Mouse (Mus musculus) heart, adult 9 months (tissue): ENCODE data around the gene BC003965.

ENCODE experiments used
- DNase-seq, 2 experiments: peaks; one replicate each; pipeline ENCODE4 v3.0.0; 2022; ENCODE audit warnings: low spot score in 2 of 2

Gene BC003965

DNA sequence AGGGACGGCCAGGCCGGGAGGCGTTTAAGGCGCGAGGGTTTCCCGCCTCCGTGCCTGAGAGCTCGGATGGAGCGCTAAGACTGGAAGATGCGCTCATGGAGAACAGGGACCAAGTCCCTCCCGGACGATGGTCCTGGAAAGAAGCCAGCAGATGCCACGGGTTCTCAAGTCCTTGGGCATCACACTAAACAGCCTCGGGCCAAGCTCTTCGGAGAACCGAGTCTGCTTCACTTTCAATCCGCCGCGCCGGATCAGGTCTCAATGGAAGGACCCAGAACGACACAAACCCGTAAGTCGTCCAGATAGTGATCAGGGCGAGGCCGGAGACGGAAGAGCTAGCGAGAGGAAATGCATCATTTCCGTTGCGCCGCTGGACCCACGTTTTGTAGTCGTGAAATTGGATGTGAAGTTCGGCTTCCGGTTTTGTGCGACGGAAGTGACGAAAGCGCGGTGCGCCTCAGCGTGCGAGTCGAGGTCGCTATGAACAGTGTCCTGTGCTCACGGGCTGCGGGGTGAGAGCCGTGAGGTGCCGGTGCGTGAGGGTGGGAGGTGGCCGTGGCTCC is at the start of gene BC003965:
Gene BC003965, plus strand, starts transcription at position 426 of the 563 bp plus-strand sequence.
- DNase-seq, result peak; percentile 92 to 97

DNA sequence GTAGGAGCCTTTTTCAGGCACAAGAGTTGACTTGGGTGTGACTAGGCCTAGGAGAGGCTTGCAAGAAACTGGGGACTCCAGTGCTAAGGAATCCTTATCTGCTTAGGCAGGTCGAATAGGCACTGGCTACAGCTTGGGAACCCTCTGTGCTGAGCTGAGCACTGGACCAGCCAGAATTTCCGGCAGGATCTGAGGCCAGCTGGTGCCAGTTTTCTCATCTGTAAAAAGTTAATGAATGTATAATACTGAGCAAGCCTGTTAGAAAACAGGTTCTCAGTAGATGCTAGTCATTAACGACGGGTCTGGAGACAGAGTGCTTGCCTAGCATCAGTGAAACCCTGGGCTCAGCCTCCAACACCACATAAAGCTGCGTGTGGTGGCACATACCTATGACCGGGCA is 48.7 kb upstream of the BC003965 start:
- DNase-seq, result no peak

DNA sequence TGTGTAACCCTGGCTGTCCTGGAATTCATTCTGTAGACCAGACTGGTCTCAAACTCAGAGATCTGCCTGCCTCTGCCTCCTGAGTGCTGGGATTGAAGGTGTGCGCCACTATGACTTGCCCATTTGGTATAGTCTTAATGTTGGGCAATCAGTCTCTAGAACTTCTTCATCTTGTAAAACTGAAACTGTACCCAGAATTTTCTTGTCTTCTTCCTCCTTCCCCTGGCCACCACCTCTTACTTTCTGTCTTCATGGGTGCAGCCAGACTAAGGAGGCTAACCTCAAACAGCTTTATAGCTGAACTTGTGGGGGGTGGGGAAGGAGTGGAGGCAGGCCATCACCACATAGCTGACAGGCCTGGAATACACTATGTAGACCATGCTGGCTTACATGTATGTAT is 45.6 kb upstream of the BC003965 start:
- DNase-seq, result no peak

DNA sequence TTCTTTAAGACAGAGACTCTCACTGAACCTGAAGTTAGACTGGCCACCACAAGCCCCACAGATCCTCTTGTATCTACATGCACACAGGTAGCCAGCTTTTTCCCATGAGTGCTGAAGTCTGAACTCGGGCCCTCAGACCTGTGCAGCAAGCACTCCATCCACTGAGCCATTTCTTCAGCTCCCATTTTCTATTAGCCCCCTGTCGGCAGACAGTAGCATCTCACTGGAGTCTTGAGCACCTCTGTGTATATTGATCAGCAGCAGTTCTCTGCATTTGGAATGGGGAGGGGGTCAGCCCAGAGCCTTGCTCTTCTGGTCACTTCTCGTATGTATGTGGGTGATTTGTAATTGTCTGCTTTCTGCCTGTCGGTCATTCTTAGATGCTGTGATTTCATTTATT is 44.4 kb upstream of the BC003965 start:
- DNase-seq, result no peak

DNA sequence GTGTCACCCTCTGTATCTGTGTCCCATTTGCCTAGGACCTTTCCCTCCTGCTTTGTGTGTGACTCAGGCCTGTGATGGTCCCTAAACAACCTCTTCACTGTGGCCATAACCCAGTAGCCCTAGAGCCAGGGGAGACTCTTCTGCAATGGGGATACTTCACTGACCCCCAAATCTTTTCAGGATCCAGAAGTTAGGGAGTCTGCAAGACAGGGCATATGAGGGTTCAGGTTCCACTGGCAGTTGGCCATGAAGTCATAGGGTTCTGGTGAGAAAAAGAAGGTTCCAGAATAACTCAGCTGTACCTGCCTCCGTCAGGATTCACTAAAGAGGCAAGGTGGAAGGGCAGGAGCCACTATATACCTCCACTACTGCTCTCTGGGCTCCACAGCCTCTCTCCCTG is 22.2 kb upstream of the BC003965 start, which contains the start of gene Ccdc154:
Gene Ccdc154, plus strand, starts transcription at position 301 of the 400 bp plus-strand sequence.
- no peak for DNase-seq

DNA sequence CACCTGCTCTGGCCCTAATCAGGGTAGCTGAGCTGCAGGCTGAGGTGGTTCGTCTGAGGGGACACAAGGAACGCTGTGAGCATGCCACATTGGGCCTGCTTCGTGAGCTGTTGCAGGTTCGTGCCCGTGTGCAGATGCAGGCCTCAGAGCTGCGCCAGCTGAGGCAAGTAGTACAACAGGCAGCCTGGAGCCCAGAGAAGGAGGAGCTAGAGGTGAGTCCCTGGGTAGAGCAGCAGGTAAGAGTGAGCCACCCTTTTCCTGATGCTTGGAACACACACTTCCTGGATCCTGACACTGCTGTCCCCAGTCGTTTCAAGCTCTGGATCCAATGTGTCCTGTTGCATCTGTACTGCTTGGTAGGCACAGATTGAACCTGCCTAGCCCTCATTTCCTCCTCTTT is 21.0 kb upstream of the BC003965 start:
- DNase-seq, result no peak

DNA sequence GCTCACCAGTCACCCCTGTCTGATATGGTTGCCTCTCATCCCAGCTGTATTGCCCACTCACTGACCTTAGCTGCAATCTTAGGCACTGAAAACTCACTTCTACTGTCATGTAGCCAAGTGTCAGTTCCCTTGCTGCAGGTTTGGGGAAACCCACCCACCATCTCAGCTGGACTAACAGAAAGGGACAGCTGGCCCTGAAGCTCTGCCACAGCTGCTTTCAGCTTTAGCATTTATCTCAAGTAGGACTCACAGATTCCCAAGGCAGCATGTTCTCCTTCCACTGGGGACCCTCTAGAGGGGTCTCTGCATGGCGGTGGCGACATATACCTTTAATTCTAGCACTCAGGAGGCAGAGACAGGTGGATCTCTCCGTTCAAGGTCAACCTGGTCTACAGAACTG is 19.6 kb upstream of the BC003965 start:
- no peak for DNase-seq

DNA sequence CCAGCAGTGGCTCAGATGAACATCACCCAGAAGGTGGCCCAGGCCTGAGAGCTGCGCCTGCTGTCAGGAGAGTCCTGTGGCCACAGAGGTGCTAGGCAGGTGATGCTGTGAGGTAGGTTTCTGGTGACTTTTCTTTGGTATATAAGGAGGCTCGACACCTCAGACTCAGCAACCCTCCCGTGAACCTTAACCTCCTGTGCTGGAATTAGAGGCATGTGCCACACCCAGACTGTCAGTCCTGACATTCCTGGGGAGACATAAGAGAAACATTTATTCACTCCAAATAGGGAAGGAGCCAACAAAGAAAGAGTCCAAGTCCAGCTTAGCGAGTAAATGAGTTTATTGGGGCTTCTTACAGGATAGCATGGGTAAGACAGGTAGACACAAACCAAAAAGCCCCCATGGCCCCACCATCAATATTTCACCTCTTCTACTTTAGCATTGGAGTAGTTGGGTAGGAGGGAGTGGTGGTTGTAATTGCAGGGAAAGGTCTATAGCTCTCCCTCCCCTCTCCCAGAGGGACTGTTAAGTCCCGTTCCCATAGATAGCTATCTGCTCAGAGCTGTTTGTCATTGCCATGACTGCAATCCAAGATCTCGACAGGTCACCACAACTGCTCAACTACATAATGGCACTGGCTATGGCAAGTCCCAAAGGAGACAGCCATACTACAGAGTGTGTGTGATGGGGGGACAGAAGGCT is 18.2 kb upstream of the BC003965 start:
- DNase-seq, result no peak

DNA sequence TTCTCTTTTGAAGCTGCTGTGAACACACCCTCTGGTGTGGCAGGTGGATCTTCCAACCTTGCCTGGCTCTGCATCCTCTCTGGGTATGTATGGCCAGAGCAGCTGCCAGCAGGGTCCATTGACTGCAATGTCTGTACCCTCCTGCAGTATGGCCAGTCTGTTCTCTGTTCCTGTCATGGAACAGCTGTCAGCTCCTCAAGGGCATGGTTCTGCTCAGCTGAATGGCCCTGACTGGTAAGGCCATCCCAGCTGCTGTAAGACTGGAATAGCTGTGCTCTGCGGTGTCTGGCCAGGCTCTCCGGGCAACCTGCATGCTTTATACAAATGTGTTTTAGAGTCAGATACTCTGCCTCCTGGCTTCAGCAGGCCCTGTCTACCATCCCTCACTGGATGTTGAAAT is 14.6 kb upstream of the BC003965 start:
- no peak for DNase-seq

DNA sequence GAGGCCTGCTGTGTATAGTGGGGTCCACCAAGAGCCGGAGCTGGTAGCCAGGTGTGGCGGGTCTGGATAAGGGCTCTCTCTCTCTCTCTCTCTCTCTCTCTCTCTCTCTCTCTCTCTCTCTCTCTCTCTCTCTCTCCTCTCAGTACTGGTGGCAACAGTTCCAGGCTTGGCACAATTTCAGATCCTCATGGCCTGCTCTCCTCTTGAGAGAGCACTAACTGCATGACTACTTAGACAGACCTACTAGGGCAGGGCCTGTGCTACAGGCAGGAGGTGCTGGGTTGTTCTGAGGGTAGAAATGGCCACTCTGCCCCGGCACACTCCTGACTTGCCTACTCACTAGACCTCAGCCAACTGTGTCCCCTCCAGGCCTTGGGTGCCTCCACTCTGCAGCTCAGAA is 11.8 kb upstream of the BC003965 start:
- no peak for DNase-seq

DNA sequence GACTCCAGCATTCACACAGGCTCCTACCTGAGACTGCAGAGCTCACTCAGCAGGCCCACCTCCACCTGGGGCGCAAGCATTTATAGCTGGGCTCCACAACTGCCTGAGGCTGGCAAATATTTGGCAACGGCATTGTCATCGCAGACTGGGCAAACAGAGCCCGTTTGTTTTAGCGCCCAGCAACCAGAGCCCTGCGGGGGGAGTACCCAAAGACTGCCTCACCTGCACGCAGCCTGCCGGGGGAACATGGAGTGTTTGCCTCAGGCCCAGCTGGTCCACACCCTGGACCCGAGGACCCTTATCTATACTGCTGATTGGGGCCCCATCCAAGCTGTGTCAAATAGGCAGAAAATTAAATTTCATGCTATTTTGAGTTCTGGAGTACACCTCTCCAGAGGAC is 8.9 kb upstream of the BC003965 start, which contains the start of gene Gm38655:
Gene Gm38655, minus strand, starts transcription at position 61 of the 400 bp plus-strand sequence.
- DNase-seq, result no peak

DNA sequence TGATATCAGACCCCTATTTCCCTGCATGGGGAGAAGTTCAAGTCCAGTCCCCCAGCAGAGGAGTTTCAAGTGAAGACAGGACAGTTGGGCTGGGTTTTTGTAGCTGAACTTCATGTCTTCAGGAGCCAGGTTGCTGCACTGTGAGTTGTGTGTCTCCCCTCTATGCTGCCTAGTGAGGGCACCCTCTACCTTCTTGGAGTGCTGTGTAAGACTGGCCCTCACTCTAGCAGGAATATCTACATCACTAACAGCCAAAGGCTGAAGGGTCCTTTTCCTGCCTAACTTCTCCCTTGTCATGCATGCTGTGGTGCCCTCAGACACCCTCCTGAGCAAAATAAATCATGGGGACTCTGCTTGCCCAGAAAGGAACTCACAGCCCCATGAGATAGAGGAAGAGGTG is 1.1 kb upstream of the BC003965 start:
- no peak for DNase-seq

DNA sequence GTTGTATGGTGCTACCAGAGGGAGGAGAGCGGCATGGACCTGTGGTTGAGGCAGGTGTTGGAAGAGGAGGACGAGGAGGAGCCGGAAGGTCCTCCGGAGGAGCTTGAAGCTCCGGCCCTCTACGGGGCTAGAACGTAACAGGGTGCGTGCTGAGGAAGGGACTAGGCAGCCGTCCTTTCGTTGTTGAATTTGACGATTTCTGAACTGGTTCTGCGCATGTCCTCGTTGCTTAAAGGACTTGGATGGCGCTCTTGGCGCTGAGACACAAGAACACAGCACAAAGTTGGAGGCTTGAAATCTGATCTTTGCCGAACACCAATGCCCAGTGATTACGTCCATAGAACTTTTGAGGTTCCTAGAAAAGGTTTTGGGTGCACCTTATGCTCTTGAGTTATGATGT is 607 bp downstream of the BC003965 start:
- no peak for DNase-seq

DNA sequence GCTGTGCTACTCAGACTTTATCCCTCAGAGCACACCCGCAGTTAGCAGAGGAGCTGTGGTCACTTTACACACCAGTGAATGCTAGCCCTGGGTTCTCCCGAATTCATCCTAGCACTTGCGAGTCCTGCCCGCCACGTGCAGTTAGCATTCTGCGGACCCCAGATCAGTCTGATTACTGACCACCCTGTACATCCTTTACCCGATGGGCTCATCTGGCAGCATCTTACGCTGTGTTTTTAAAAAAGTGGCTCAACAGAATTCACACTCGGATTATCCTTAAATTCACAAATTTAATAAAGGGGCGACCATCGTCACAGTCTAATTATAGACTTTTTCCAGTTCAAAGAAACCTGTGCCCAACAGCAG is 3.4 kb downstream of the BC003965 start:
- no peak for DNase-seq

DNA sequence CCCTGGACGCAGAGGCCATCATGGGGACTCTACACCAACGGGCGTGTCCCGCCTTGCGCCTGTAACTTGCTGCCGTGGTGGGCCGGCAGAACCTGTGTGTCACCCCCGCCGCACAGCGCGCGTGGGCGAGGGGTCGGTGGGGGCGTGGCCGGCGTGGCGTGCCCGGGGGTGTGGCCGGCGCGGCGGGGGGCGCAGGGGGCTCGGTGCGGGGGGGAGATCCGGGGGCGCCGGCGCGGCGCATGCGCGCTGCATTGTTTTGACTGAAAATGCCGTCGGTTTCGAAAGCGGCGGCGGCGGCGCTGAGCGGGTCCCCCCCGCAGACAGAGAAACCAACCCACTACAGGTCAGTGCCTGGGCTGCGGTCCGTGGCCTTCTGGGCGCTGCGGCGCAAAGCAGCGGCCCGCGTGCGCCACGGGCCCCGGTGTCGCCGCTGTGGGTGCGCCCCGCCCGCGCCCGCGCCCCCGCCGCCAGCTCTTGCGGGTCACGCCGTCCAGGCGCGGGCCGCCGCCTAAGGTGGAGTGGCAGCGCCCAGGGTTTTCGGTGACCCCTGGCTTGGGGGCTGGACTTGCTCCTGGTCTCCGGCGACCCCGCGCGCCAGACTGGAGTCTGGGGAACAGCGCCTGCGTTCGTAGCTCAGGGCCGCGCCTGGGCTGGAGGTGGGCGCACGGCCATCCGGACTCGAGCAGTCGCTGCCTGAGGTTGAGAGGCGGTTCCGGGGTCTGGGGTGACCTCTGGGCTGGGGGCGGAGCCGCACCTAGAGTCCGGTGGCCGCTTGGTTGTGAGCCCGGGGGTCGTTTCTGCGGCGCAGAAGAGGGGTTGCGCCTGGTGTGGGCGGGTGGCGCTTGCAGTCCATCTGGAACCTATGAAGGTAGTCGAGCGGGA is 4.0 kb downstream of the BC003965 start, which contains the start of gene Unkl:
Gene Unkl, plus strand, starts transcription at position 248 of the 882 bp plus-strand sequence.
- DNase-seq, result peak; percentile 65 to 74

DNA sequence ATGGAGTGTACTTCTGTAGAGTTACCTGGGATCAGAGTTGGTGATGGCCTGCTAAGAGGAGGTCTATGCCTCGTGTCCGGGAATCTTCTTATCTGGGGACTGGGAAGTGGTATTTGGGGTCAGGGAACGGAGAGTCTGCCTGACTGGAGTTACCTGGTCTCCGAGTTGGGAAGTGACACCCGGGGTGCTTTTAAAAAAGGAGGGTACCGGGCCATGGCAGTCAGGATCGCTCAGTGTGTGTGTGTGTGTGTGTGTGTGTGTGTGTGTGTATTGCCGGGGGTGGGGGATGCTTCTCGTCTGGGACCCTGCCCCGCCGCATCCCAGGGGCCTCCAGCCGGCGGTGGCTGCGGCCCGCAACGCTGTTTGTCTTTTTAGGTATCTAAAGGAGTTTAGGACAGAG is 4.7 kb downstream of the BC003965 start:
- DNase-seq, result no peak

DNA sequence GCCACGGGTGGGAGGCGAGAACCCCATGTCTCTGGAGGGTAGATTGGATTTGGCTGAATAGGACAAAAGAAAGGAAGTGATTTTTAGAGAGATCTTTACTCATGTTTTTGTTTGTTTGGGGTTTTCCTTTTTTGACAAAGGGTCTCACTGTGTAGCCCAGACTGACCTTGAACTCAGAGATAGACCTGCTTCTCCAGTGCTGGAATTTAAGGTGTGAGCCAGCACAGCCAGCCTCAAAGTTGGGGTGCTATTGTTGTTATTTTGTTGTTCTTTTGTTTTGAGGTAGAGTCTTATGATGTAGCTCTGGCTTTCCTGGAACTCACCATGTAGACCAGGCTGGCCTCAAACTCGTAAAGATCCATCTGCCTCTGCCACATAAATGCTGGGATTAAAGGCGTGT is 18.0 kb downstream of the BC003965 start:
- no peak for DNase-seq

DNA sequence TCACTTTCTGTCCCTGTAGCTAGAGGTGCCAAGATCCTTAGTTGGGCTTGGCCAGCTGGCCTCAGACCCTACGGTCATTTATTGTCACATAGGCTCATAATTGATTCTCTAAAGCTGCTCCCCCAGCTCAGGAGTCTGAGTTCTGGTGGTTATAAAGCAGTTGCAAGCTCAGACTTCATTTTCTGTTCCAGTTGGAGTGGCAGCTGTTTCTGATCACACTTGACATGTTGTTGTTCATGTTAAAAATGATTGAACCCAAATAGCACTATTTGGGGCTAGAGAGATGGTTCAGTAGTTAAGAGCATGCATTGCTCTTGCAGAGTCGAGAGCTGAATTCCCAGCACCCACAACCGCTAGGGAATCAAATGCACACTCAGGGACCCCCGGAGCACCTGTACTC is 25.7 kb downstream of the BC003965 start:
- DNase-seq, result no peak

DNA sequence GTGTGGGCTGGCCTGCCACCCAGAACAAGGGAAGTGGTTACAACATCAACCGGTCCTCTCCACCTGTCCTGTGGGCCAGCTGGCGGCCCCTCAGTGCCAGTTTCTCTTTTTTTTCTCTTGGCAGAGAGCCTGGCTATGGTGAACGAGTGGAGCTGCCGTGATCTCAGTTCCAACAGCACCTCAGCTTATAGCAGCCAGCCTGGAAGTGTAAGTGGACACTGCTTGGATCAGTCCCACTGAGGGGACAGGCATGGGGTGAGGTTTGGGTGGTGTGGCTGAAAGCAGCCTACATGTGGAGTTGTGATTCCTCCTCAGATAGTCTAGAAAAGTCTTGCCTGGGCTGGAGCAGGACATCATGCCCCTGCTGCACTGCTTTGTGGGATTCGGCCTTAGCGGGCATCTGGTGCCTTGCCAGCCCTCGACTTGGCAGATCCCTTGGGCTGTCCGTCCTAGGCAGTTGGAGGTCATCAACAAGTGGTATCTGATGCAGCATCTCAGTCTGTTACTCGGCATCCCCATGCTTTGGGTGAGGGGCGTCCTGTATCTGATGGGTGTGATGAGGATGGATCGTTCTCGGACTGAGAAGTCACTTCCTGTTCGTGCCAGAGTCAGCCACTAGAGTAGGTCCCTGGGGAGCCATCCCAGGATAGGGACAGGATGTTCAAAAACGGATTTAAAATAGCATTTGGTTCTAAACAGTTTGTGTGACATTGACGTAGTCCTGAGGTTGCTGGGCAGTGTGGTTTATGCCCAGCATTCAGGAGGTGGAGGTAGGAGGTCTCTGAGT is 26.5 kb downstream of the BC003965 start:
- peak; percentile 35 to 55 for DNase-seq

DNA sequence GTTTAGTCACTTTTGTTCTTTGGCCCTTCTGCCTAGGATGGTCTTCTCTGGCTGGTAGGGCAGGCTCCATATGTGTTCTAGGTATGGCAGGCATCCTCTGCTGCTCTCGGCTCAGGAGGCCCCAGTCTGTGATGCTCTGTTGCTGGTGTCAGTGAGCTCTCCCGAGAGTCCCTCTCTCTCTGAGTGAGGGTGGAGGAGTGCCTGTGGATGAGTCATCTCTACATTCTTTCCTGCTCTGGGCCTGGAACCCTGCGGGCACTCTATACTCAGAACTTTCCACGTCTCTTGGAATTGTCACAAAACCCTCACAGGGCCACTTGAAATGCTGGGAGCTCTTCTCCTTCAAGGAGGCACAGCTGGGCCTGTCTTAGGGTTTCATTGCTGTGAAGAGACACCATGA is 27.4 kb downstream of the BC003965 start:
- no peak for DNase-seq

DNA sequence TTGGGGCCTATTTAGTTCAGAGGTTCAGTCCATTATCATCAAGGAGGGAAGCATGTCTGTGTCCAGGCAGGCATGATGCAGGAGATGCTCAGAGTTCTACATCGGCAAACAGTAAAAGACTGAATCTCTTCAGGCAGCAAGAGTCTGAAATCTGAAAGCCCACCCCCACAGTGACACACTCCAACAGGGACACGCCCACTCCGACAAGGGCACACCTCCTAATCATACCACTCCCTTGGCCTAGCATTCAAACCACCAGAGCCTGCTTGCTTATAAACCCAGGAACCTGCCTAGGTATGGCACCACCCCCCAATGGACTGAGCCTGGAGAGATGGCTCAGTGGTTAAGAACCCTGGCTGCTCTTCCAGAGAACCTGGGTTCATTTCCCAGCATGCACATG is 31.1 kb downstream of the BC003965 start:
- no peak for DNase-seq

DNA sequence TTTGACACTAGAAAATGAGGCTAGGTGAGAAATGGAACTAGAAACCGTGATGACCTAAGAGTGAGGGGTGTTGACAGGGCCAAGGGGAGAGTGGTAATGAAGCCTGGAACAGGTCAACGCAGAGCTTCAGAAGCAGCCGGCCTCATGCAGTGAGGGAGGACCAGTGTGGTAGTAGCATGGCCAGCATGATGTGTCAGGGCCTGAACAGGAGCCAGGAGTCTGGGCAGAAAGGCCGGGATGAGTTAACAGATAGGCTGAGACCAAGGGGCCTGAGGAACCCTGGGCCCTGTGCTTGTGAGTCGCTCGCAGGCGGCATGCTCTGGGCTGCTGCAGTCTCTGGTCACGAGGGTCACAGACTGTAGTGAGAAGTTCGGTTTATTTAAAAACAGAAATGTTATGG is 34.6 kb downstream of the BC003965 start:
- DNase-seq, result no peak
